Mouse (Mus musculus) right cerebral cortex, postnatal 14 days (tissue): ENCODE results near the gene Ubqln4.

Experiments used
- DNase-seq: peaks from one replicate; pipeline ENCODE4 v3.0.0; 2022

Ubqln4 gene

GRCm38 (mm10) chr3:88543174-88543573 is 10.4 kb upstream of the Ubqln4 start:
- DNase-seq = no peak

DNA sequence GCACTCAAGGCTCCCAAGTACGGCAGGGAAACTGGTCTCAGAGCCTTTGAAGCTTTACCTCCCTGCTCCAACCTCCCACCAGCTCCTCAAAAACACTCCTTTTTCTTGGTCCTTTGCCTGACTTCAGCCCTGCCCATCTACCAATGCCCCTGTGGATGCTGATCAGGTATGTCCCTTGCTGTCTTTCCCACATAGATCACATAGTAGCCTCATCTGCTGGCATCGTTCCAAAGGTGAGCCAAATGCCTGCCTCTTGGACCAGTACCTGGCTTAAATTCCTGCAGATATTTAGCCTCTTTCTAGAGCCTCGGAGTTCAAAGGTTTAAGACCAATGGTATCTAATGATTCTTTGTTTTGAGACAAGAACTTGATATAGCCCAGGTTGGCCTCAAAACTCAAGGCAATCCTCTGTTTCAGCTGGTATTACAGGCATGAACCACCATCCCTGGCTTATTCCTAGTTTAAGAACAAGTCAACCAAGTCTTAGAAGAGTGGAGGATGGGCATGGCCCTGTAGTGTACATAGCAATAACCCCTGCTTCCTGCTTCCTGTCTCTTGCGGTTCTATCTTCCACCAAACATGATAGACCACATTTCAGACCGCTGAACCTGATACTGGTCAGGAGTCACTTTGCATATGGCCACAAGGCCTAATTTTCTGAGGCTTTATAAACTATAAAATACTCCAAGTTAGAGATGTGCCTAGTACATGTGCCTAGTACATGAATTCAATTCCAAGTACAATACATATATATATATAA is 9.7 kb upstream of the Ubqln4 start:
- DNase-seq = no peak

DNA sequence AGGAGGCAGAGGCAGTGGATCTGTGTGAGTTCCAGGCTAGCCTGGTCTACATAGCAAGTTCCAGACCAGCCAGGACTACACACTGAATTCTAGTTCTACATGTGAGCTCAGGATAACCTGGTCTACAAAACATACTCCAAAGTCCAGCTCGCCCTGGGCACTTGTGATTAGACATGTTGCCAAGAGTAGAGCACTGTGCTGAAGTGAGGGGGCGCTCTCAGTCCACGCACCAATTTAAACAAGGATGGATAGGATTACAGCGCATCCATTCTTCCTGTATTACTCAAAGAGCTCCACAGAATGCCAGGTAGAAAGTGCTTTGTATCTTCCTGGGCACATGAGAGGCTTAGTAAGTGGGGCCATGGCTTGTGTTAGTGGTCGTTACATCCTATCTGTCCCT is 9.0 kb upstream of the Ubqln4 start:
- DNase-seq = no peak

- DNase-seq = no peak
Observed at GRCm38 (mm10) chr3:88544955-88545591, 8.5 kb upstream of the Ubqln4 start.

DNA sequence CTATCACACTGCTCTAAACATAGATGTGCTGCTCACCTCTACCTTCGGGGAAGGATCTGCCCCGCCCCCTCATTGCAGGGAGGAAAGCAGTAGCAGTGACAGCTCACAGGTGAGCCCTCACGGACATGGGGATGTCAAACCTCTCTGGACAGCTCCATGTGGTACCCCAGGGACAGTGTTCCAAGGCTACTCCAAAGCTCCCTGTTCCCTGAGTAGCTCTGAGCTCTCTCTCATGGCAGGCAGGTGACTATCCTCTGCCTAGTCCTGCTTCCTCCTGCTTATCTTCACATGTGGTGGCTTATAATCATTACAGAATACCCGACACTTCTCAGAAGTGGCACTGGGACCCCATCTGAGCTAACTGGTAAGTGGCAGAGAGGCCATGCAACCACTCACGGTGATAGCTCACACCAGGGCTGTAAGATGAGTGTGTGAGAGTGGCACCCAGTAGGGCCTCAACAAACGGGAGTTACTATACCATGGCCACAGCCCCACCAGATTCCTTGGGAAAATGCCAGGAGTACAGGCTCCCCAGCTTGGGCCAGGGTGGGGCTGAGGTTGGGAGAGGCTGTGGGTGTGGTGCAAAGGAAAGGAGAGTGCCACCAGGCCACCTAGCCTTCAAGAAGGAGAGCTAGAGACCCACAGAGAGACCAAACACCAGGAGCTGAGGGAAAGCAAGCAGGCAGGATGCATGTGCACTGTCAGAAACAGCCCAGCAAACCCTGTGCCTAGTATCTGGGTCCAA is 6.7 kb upstream of the Ubqln4 start:
- DNase-seq = no peak

DNA sequence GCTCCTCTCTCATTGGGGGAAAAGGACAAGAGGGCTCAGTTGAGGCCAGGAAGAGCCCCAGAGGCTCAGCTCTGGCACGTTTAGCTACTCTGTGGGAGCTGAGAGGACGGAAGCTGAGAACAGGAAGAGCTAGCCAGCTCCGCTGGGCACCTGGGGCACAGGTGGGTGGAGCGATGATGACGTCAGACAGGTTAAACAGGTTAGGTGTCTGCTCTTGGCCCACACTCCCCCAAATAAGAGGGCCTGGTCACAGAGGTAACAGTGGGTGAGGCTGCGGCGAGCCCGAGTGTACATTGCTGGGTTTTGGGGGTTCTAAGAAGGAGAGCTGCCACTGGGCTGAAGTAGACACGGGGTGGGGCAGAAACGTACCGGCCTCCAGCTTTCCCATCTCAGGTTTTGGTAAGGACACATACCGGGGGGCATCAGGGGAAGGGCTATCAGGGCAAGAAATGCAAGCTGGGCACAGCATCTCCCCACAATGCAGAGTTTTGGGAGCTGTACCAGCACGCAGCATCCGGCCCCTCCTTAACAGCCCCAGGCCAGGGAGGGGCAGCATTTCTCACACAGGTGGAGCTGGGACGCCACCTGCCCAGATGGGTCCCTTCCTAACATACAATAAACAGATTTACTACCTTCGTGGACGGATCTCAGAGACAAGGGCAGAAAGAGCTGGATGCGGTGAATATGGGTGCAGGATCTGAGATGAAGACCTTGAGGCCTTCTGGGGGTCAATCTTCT is 5.2 kb upstream of the Ubqln4 start, which contains the start of gene Rab25:
Gene Rab25 (minus strand): TSS at position 121 of the 738 bp plus-strand sequence.
- no peak for DNase-seq

GRCm38 (mm10) chr3:88551586-88551985 is 2.0 kb upstream of the Ubqln4 start:
- DNase-seq = no peak

DNA sequence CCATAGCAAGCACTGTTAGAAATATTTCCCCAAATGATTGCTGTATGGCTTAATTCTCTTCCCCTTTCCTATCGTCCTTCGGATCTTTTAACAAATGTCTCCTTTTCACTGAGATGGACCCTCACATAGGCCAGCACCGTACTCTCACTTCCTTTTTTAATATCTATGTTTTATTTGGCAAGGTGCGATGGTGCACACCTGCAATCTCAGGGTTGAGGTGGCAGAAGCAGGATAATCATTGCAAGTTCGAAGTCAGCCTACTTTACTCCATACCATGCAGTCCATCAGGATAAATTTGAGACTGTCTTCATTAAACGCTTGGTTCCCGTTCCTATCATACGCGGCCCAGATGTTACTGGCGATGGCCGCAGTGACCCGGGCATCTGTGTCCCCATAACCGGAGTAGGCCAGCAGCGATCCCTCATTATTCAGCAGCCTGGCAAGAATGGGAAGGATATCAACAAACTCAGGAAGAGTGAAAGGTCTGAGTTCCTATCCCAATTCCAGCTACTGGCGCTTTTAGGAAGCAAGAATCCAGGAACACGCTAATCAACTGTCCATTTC is 1.4 kb upstream of the Ubqln4 start:
- DNase-seq = no peak

GRCm38 (mm10) chr3:88552676-88553524 is 658 bp upstream of the Ubqln4 start, which contains the start of gene Lamtor2:
Gene Lamtor2 (minus strand): TSS chr3:88553074.
- DNase-seq = peak; percentile 98

- DNase-seq = peak; percentile 63
Observed at GRCm38 (mm10) chr3:88553880-88554586, 475 bp downstream of the Ubqln4 start.

DNA sequence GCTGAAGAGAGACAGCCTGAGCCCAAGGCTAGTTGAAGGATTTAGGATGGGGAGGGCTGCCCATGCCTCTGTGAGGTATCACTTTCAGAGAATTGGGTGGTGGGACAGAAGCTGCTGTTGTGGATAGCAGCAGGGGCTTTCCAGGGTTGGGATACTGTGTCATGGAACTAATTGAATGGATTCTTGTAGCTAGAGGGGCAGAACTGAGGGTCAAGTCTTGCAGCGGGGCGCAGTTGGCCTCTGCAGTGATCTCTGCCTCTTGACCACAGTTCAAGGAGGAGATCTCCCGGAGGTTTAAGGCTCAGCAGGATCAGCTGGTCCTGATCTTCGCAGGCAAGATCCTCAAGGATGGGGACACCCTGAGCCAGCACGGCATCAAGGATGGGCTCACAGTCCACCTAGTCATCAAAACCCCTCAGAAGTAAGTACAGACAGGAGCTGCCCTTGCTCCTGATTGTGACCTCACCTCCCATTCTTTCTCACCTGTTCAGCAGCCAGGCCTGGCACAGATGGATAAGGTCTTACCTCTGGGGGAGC is 1.6 kb downstream of the Ubqln4 start:
- DNase-seq = no peak

DNA sequence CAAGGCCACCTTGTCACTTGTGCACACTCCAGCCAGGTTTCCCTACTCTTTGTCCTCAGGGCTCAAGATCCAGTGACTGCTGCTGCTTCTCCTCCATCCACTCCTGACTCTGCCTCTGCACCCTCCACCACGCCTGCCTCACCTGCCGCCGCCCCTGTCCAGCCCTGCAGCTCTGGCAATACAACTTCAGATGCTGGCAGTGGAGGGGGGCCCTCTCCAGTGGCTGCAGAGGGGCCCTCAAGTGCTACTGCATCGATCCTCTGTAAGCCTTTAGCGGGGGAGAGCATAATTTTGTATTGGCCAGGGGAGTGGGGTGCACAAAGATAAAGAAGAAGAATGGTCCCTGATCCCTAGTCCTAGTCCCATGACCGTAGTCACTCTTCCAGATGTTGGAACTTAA is 2.2 kb downstream of the Ubqln4 start:
- no peak for DNase-seq

DNA sequence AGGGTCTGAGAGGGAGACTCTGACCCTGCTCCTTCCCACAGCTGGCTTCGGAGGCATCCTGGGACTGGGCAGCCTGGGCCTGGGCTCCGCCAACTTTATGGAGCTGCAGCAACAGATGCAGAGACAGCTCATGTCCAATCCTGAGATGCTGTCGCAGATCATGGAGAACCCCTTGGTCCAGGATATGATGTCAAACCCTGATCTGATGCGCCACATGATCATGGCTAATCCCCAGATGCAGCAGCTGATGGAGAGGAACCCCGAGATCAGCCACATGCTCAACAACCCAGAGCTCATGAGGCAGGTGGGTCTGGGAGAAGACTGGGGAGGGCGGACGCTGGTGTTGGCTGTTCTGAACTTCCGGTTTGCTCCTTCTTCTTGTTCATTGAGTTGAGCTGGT is 3.1 kb downstream of the Ubqln4 start:
- DNase-seq = no peak

GRCm38 (mm10) chr3:88559596-88559995 is 6.0 kb downstream of the Ubqln4 start:
- no peak for DNase-seq

DNA sequence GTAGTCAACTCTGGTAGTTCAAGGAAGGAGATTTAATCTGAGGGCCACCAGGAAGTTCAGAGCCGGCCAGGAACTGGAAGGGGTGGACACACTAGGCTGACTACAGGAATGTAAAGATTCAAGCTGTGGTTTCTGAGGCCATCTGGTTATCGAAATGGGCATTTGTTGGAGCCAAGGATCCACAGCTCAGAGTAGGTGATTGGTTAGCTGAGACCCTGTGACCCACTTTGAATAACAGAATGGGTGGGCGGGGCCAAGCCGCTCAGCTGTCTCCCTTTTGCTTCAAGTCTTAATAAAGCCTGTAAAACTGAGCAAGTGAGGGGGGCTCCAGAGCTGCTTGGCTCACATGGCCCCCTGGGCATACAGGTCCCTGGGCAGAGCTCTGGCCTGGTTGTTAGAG is 8.4 kb downstream of the Ubqln4 start:
- DNase-seq = no peak

DNA sequence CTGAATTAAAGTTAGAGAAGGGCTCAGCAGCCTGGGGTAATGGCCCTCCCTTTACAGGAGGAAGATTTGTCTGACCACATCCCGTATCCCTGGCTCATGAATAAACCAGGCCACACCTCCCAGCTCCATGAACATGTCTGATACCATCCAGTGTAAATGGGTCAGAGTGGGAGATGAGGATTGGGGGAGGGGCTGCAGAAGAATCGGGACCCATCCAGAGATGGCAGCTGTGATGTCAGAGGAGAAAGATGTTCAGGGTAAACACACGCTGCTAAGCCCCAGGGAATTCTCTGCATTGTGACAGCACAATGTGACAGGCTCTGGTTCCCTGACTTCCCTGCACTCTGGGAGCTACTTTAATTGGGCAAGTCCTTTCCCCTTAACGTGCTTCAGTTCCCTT is 9.9 kb downstream of the Ubqln4 start:
- no peak for DNase-seq

GRCm38 (mm10) chr3:88563966-88564365 is 10.4 kb downstream of the Ubqln4 start:
- no peak for DNase-seq

GRCm38 (mm10) chr3:88566116-88566515 is 12.6 kb downstream of the Ubqln4 start:
- DNase-seq = no peak

- DNase-seq = no peak
Observed at GRCm38 (mm10) chr3:88566536-88567061, 13.0 kb downstream of the Ubqln4 start.

DNA sequence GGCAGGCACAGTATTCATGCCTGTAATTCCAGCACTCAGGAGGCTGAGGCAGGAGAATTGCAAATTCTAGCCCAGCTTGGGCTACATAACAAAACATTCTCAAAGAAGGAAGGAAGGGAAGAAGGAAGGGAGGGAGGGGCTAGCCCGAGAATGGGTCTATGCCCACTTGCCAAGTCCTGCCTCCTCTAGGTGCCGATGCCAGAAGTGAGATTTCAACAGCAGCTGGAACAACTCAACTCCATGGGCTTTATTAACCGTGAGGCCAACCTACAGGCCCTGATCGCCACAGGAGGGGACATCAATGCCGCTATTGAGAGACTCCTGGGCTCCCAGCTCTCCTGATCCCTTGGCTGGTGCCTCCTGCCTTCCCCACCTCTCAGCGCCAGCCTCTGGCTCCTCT is 14.3 kb downstream of the Ubqln4 start:
- DNase-seq = no peak

DNA sequence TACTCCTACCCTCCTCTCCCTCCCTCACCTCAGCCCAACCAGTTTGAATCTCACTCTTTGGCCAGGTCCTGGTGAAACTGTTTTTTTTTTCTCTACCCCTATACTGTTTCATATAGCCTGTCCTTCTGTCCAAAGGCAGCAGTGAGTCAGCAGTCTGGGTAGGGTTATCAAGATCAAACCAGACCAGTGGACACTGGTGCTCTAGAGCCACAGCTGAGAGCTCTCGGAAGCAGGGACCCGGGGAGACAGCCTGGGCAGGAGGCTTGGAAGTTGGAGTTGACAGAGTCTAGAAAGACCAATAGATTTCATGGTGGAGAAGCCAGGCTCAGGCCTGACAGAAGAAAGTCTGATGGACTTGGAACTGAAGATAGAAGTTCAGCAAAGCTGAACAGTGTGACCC is 15.1 kb downstream of the Ubqln4 start:
- no peak for DNase-seq
